Mouse (Mus musculus) liver, postnatal 0 days (tissue): ENCODE data around the gene Actr6. TPM values are rescaled to one million over a fixed set of nuclear protein-coding genes. Genes with fewer than 3 reads are reported as not detected.

Source experiments
- ATAC-seq: fragments of 200-750 bp; cut with Nextera tagmentation; 2 replicates; pipeline ENCODE4 v1.8.0; 2017; ENCODE audit warnings: mild to moderate bottlenecking, moderate library complexity
- DNase-seq: peaks from one replicate; pipeline ENCODE4 v3.0.0-alpha.2; 2016
- H3K27ac ChIP-seq: fragments of 300-500 bp; sonication (generic); 2 replicates; pipeline ENCODE4 v1.5.1; 2014; ENCODE audit warnings: antibody characterized with exemption, moderate library complexity, mild to moderate bottlenecking, low read depth
- H3K27me3 ChIP-seq: fragments of 300-500 bp; sonication (generic); 2 replicates; pipeline ENCODE4 v1.6.1; 2014; ENCODE audit warnings: low read length, control low read depth, mixed read lengths; ENCODE audit not compliant: insufficient read depth
- H3K36me3 ChIP-seq: fragments of 300-500 bp; sonication (generic); replicated peaks from 2 replicates; pipeline ENCODE4 v1.6.1; 2014; ENCODE audit warnings: mild to moderate bottlenecking, control low read depth, low read length, moderate library complexity, mixed read lengths; ENCODE audit not compliant: insufficient read depth
- H3K4me1 ChIP-seq: fragments of 300-500 bp; sonication (generic); 2 replicates; pipeline ENCODE4 v1.6.1; 2014; ENCODE audit warnings: antibody characterized with exemption, mild to moderate bottlenecking, control low read depth; ENCODE audit not compliant: insufficient read depth
- H3K4me2 ChIP-seq: fragments of 300-500 bp; sonication (generic); 2 replicates; pipeline ENCODE4 v1.6.1; 2014; ENCODE audit warnings: low read depth, mild to moderate bottlenecking, low read length, moderate library complexity, mixed read lengths
- H3K4me3 ChIP-seq: fragments of 300-500 bp; sonication (generic); 2 replicates; pipeline ENCODE4 v1.5.1; 2014; ENCODE audit warnings: low read depth, low read length
- H3K9ac ChIP-seq: fragments of 300-500 bp; sonication (generic); replicated peaks from 2 replicates; pipeline ENCODE4 v1.6.1; 2014; ENCODE audit warnings: mild to moderate bottlenecking, moderate library complexity
- H3K9me3 ChIP-seq: fragments of 300-500 bp; sonication (generic); 2 replicates; pipeline ENCODE4 v1.6.1; 2016; ENCODE audit warnings: mild to moderate bottlenecking, control low read depth, low read length, mixed read lengths
- CTCF ChIP-seq: sonication (generic); IDR thresholded peaks from 2 replicates; pipeline ENCODE4 v1.5.1; 2016; ENCODE audit warnings: antibody characterized with exemption, low read depth
- EP300 ChIP-seq: IDR thresholded peaks from 2 replicates; pipeline ENCODE4 v1.6.1; 2016; ENCODE audit warnings: antibody characterized with exemption, low read depth, mild to moderate bottlenecking
- WGBS: fragments of 180-500 bp; shearing (Covaris S2); extraction: QIAGEN DNeasy Blood & Tissue Kit; methylation state at CpG from one replicate; pipeline ENCODE4 v1.1.7; 2014; ENCODE audit not compliant: insufficient replicate concordance; 5-methylcytosine and 5-hydroxymethylcytosine counted together
- polyA plus RNA-seq: library from polyadenylated mRNA; unstranded; fragments of >200 nt; fragmentation: Nextera tagmentation; extraction: Ambion mirVana; gene quantifications from 2 replicates; pipeline ENCODE4 v1.2.1, GENCODE M21; 2015

Actr6 gene
- polyA plus RNA-seq, 1 experiment from 2014 or later, result 19.2 TPM

GRCm38 (mm10) chr10:89664977-89665645, 67.0 kb downstream of the Actr6 start:
- peaks cover 15% of the 10 kb centered on the region for H3K36me3 ChIP-seq
- no peak overlapping the region for H3K9ac ChIP-seq
- 90% methylated on average over 8 of the region's 8 CpGs for WGBS
- no peak overlapping the region for H3K4me3 ChIP-seq
- no peaks in the 10 kb centered on the region for H3K9me3 ChIP-seq
- H3K27ac ChIP-seq, result no peak overlapping the region
- H3K27me3 ChIP-seq, result no peaks in the 10 kb centered on the region
- DNase-seq (no peak), ATAC-seq (no peak)
- TF ChIP-seq CTCF, result no peak
- no peak for TF ChIP-seq EP300
- H3K4me2 ChIP-seq, result no peak overlapping the region
- H3K4me1 ChIP-seq, result no peaks in the 10 kb centered on the region

Other genes starting within 250 kb of the Actr6 start
- gene Nr1h4, start 198.7 kb downstream of the Actr6 start, polyA plus RNA-seq, result 35.9 and 43.5 TPM in 2 replicates
- gene Slc17a8, start 111.0 kb downstream of the Actr6 start, polyA plus RNA-seq, result 0.11 and 0.15 TPM in 2 replicates
- gene Scyl2, start 46.0 kb downstream of the Actr6 start, polyA plus RNA-seq, result 3.5 and 4.8 TPM in 2 replicates
- 13.2 and 14.7 TPM in 2 replicates for gene Uhrf1bp1l, start 12.7 kb upstream of the Actr6 start, polyA plus RNA-seq
- gene Anks1b, start 141.2 kb upstream of the Actr6 start, polyA plus RNA-seq, result 0.04 TPM in 1 of 2 replicates, not detected in the other